Mouse (Mus musculus): ENCODE measurements at regions not wholly inside any gene's neighbourhood (a gene's known extent, or its start where the extent isn't known, plus 50 kb on each side); places are given as distances from the start of the nearest gene placed in this dataset.

- no peak for DNase-seq (ENCODE audit: extremely low spot score, low spot score)
These were observed 275.1 kb upstream of the Gm11146 start for GRCm38 (mm10) chr16:77877006-77877405.

GRCm38 (mm10) chr16:77863246-77863645 is 261.4 kb upstream of the Gm11146 start:
- no peak for DNase-seq (ENCODE audit: extremely low spot score, low spot score)

- no peak for DNase-seq (ENCODE audit: extremely low spot score, low spot score)
These were observed 250.3 kb upstream of the Gm11146 start for GRCm38 (mm10) chr16:77852066-77852781.

GRCm38 (mm10) chr16:77851206-77852065 is 249.5 kb upstream of the Gm11146 start:
- no peak for DNase-seq (ENCODE audit: extremely low spot score, low spot score)

- no peak for DNase-seq (ENCODE audit: extremely low spot score, low spot score)
These were observed 233.9 kb upstream of the Gm11146 start for GRCm38 (mm10) chr16:77835767-77836166.

GRCm38 (mm10) chr16:77827322-77828117 is 225.6 kb upstream of the Gm11146 start:
- DNase-seq (ENCODE audit: extremely low spot score, low spot score): no peak

- no peak for DNase-seq (ENCODE audit: extremely low spot score, low spot score)
These were observed 197.8 kb upstream of the Gm11146 start for GRCm38 (mm10) chr16:77799709-77800108.

GRCm38 (mm10) chr16:77796926-77797325 is 195.0 kb upstream of the Gm11146 start:
- DNase-seq (ENCODE audit: extremely low spot score, low spot score): no peak

GRCm38 (mm10) chr16:77789652-77790051 is 187.8 kb upstream of the Gm11146 start:
- DNase-seq (ENCODE audit: extremely low spot score, low spot score): no peak

GRCm38 (mm10) chr16:77789206-77789605 is 187.3 kb upstream of the Gm11146 start:
- DNase-seq (ENCODE audit: extremely low spot score, low spot score): no peak

GRCm38 (mm10) chr16:77788781-77789150 is 186.9 kb upstream of the Gm11146 start:
- DNase-seq (ENCODE audit: extremely low spot score, low spot score): no peak

- DNase-seq (ENCODE audit: extremely low spot score, low spot score): peak; percentile 43
These were observed 186.3 kb upstream of the Gm11146 start for GRCm38 (mm10) chr16:77788041-77788780.

GRCm38 (mm10) chr16:77787025-77787424 is 185.1 kb upstream of the Gm11146 start:
- DNase-seq (ENCODE audit: extremely low spot score, low spot score): no peak

- no peak for DNase-seq (ENCODE audit: extremely low spot score, low spot score)
These were observed 177.1 kb upstream of the Gm11146 start for GRCm38 (mm10) chr16:77779019-77779418.

- DNase-seq (ENCODE audit: extremely low spot score, low spot score): no peak
These were observed 170.2 kb upstream of the Gm11146 start for GRCm38 (mm10) chr16:77772075-77772474.

GRCm38 (mm10) chr16:77760926-77761347 is 159.0 kb upstream of the Gm11146 start:
- DNase-seq (ENCODE audit: extremely low spot score, low spot score): no peak

- DNase-seq (ENCODE audit: extremely low spot score, low spot score): no peak
These were observed 158.6 kb upstream of the Gm11146 start for GRCm38 (mm10) chr16:77760479-77760878.

GRCm38 (mm10) chr16:77759997-77760396 is 158.1 kb upstream of the Gm11146 start:
- no peak for DNase-seq (ENCODE audit: extremely low spot score, low spot score)

- no peak for DNase-seq (ENCODE audit: extremely low spot score, low spot score)
These were observed 153.0 kb upstream of the Gm11146 start for GRCm38 (mm10) chr16:77754882-77755281.

GRCm38 (mm10) chr16:77749474-77749873 is 147.6 kb upstream of the Gm11146 start:
- no peak for DNase-seq (ENCODE audit: extremely low spot score, low spot score)

GRCm38 (mm10) chr16:77743838-77744237 is 141.9 kb upstream of the Gm11146 start:
- no peak for DNase-seq (ENCODE audit: extremely low spot score, low spot score)

All from neural tube, embryonic 10.5 days (tissue).